In genomic region chr19:32754188-32755000, GRCm38 (mm10) we compare ENCODE assay signal across 8 mouse cellular contexts. TPM values are rescaled to one million over a fixed set of nuclear protein-coding genes. Genes with fewer than 3 reads are reported as not detected.
DNase-seq lines count a peak whose midpoint lies in the region; ATAC-seq and TF ChIP-seq lines count a peak whose summit lies in the region.

No protein-coding gene starts in this region.

- WGBS in heart, embryonic 13.5 days: 31% methylated on average over 15 of the region's 15 CpGs
- 16% methylated on average over 15 of the region's 15 CpGs for WGBS in hindbrain, embryonic 11.5 days
- 15% methylated on average over 15 of the region's 15 CpGs for WGBS in neural tube, embryonic 11.5 days
- 41% methylated on average over 15 of the region's 15 CpGs for WGBS in lung, postnatal 0 days

- H3K4me3 ChIP-seq in heart, embryonic 13.5 days: 0 out of 2 replicates have a peak overlapping the region, but pooled peaks have one; percentile 99
- no peak overlapping the region for H3K4me3 ChIP-seq in hindbrain, embryonic 11.5 days (ENCODE audit: low read depth, low read length)
- H3K4me3 ChIP-seq in neural tube, embryonic 11.5 days (ENCODE audit: low read depth, low read length): no peak overlapping the region
- no peak overlapping the region for H3K4me3 ChIP-seq in lung, postnatal 0 days (ENCODE audit: low read depth, low read length)

- H3K9ac ChIP-seq in heart, embryonic 13.5 days: no peak overlapping the region
- no peak overlapping the region for H3K9ac ChIP-seq in hindbrain, embryonic 11.5 days (ENCODE audit: low read depth, low read length)
- peak overlapping the region; percentile 29 for H3K9ac ChIP-seq in neural tube, embryonic 11.5 days (ENCODE audit: low read length)
- H3K9ac ChIP-seq in lung, postnatal 0 days (replicated peaks; ENCODE audit: low read depth): no peak overlapping the region

- no peak overlapping the region for H3K27ac ChIP-seq in heart, embryonic 13.5 days (replicated peaks)
- H3K27ac ChIP-seq in hindbrain, embryonic 11.5 days (ENCODE audit: low read depth, low read length): no peak overlapping the region
- H3K27ac ChIP-seq in neural tube, embryonic 11.5 days (ENCODE audit: low read depth, low read length): no peak overlapping the region
- H3K27ac ChIP-seq in lung, postnatal 0 days (ENCODE audit: low read length): no peak overlapping the region

- no peak for DNase-seq in heart, adult 8-10 months (ENCODE audit: low spot score)
- peak; percentile 57 for DNase-seq in cerebellum, adult 11-12 months
- DNase-seq in hindbrain, embryonic 11.5 days (ENCODE audit: low spot score): peak; percentile 27
- peak; percentile 16 for DNase-seq in neural tube, embryonic 11.5 days (ENCODE audit: low spot score)
- DNase-seq in ovary, postnatal 10 days (ENCODE audit: low spot score): no peak
- DNase-seq in lung, postnatal 0 days (ENCODE audit: low spot score): no peak
- DNase-seq in adrenal gland, postnatal 4 days (ENCODE audit: low spot score in 2 of 2): no peak

- peaks cover 17% of the 10 kb centered on the region for H3K4me1 ChIP-seq in heart, embryonic 13.5 days
- peaks cover 7% of the 10 kb centered on the region; the same call in 1 of the 2 replicates for H3K4me1 ChIP-seq in hindbrain, embryonic 11.5 days (replicated peaks; ENCODE audit: control insufficient read depth, insufficient read depth, low read length)
- H3K4me1 ChIP-seq in neural tube, embryonic 11.5 days (ENCODE audit: control insufficient read depth, insufficient read depth, low read length): peaks cover 3% of the 10 kb centered on the region; the same call in 1 of the 2 replicates
- peaks cover 3% of the 10 kb centered on the region; the same call in 1 of the 2 replicates for H3K4me1 ChIP-seq in lung, postnatal 0 days (ENCODE audit: insufficient read depth, low read depth, low read length)

- H3K4me2 ChIP-seq in heart, embryonic 13.5 days: peak overlapping the region; percentile 96
- peak overlapping the region; percentile 6; the same call in 1 of the 2 replicates for H3K4me2 ChIP-seq in hindbrain, embryonic 11.5 days (replicated peaks; ENCODE audit: low read depth, low read length)
- H3K4me2 ChIP-seq in neural tube, embryonic 11.5 days (ENCODE audit: low read depth): peak overlapping the region; percentile 16
- no peak overlapping the region for H3K4me2 ChIP-seq in lung, postnatal 0 days (replicated peaks; ENCODE audit: low read depth, low read length)

- no peak for TF ChIP-seq CTCF in lung, postnatal 0 days (IDR thresholded peaks at IDR 0.05)

- no peaks in the 10 kb centered on the region for H3K9me3 ChIP-seq in heart, embryonic 13.5 days
- no peaks in the 10 kb centered on the region for H3K9me3 ChIP-seq in hindbrain, embryonic 11.5 days (ENCODE audit: control insufficient read depth, low read length)
- no peaks in the 10 kb centered on the region for H3K9me3 ChIP-seq in neural tube, embryonic 11.5 days (ENCODE audit: control insufficient read depth, low read length)
- H3K9me3 ChIP-seq in lung, postnatal 0 days (ENCODE audit: low read length): no peaks in the 10 kb centered on the region

- no peaks in the 10 kb centered on the region for H3K36me3 ChIP-seq in heart, embryonic 13.5 days
- no peaks in the 10 kb centered on the region for H3K36me3 ChIP-seq in hindbrain, embryonic 11.5 days (ENCODE audit: control insufficient read depth, insufficient read depth, low read length)
- H3K36me3 ChIP-seq in neural tube, embryonic 11.5 days (ENCODE audit: control insufficient read depth, insufficient read depth, low read length): no peaks in the 10 kb centered on the region
- no peaks in the 10 kb centered on the region for H3K36me3 ChIP-seq in lung, postnatal 0 days (ENCODE audit: insufficient read depth, low read length)

- no peak for ATAC-seq in heart, embryonic 13.5 days (ENCODE audit: extremely low read depth, insufficient number of reproducible peaks, low FRiP score, low TSS enrichment)
- ATAC-seq in hindbrain, embryonic 11.5 days (ENCODE audit: low FRiP score): no peak
- no peak for ATAC-seq in neural tube, embryonic 11.5 days (ENCODE audit: insufficient read depth, low FRiP score, low TSS enrichment)
- ATAC-seq in lung, postnatal 0 days: no peak

- peaks cover 16% of the 10 kb centered on the region for H3K27me3 ChIP-seq in heart, embryonic 13.5 days (replicated peaks)
- no peaks in the 10 kb centered on the region for H3K27me3 ChIP-seq in hindbrain, embryonic 11.5 days (ENCODE audit: control insufficient read depth, insufficient read depth, low read length)
- H3K27me3 ChIP-seq in neural tube, embryonic 11.5 days (ENCODE audit: control insufficient read depth, insufficient read depth, low read length): no peaks in the 10 kb centered on the region
- no peaks in the 10 kb centered on the region for H3K27me3 ChIP-seq in lung, postnatal 0 days (replicated peaks; ENCODE audit: insufficient read depth, low read length)

- no peak for TF ChIP-seq EP300 in lung, postnatal 0 days (IDR thresholded peaks at IDR 0.05)

RNA-seq across cellular contexts. Expression of gene Pten, which starts 2.9 kb away (rescaled TPM):
- 3.9 and 4.3 TPM in 2 replicates for polyA plus RNA-seq in heart, embryonic 13.5 days (2015; fragmentation: Nextera tagmentation; extraction: Ambion mirVana)
- 10 to 100 TPM; 54.6 to 66.1 (median 59.4) TPM for total RNA-seq in heart, adult 8-10 months (2022)
- 8.5 and 14.2 TPM in 2 replicates for polyA plus RNA-seq in hindbrain, embryonic 11.5 days (2014; fragmentation: Nextera tagmentation; extraction: Ambion mirVana)
- polyA plus RNA-seq in neural tube, embryonic 11.5 days (2014; fragmentation: Nextera tagmentation; extraction: Ambion mirVana): 8.2 and 8.3 TPM in 2 replicates
- polyA plus RNA-seq in lung, postnatal 0 days (2015; fragmentation: Nextera tagmentation; extraction: Ambion mirVana): 10.8 and 12.3 TPM in 2 replicates
- total RNA-seq in adrenal gland, postnatal 4 days (2021): 10 to 100 TPM; 65.8 to 67.6 TPM

RNA-seq across cellular contexts. Expression of gene Atad1, which starts 14.8 kb away (rescaled TPM):
- 52.2 and 59.8 TPM in 2 replicates for polyA plus RNA-seq in heart, embryonic 13.5 days (2015; fragmentation: Nextera tagmentation; extraction: Ambion mirVana)
- 10 to 100 TPM; 82.6 to 92.2 (median 84.8) TPM for total RNA-seq in heart, adult 8-10 months (2022)
- 110 and 113 TPM in 2 replicates for polyA plus RNA-seq in hindbrain, embryonic 11.5 days (2014; fragmentation: Nextera tagmentation; extraction: Ambion mirVana)
- 101 and 105 TPM in 2 replicates for polyA plus RNA-seq in neural tube, embryonic 11.5 days (2014; fragmentation: Nextera tagmentation; extraction: Ambion mirVana)
- 41.2 and 43.8 TPM in 2 replicates for polyA plus RNA-seq in lung, postnatal 0 days (2015; fragmentation: Nextera tagmentation; extraction: Ambion mirVana)
- total RNA-seq in adrenal gland, postnatal 4 days (2021): 10 to 100 TPM; 70.7 to 72.4 TPM

Comparison
In these comparisons a context has a peak if more than half of its experiments do, and no peak if none do; other contexts are left out.
1. DNase-seq: peak in cerebellum, adult 11-12 months (single experiment), hindbrain, embryonic 11.5 days (single experiment) and neural tube, embryonic 11.5 days (single experiment); none in heart, adult 8-10 months (single experiment), ovary, postnatal 10 days (single experiment), lung, postnatal 0 days (single experiment) and adrenal gland, postnatal 4 days (0 of 2).